Mouse (Mus musculus) liver, embryonic 14.5 days (tissue): ENCODE measurements at regions not wholly inside any gene's neighbourhood (a gene's known extent, or its start where the extent isn't known, plus 50 kb on each side); places are given as distances from the start of the nearest gene placed in this dataset.

ENCODE experiments used
- CTCF ChIP-seq: IDR thresholded peaks from 2 replicates; pipeline ENCODE4 v1.5.1; 2016; ENCODE audit warnings: antibody characterized with exemption, low read depth, control low read depth
- EP300 ChIP-seq: IDR thresholded peaks from 2 replicates; pipeline ENCODE4 v1.6.1; 2016; ENCODE audit warnings: antibody characterized with exemption, low read depth

DNA sequence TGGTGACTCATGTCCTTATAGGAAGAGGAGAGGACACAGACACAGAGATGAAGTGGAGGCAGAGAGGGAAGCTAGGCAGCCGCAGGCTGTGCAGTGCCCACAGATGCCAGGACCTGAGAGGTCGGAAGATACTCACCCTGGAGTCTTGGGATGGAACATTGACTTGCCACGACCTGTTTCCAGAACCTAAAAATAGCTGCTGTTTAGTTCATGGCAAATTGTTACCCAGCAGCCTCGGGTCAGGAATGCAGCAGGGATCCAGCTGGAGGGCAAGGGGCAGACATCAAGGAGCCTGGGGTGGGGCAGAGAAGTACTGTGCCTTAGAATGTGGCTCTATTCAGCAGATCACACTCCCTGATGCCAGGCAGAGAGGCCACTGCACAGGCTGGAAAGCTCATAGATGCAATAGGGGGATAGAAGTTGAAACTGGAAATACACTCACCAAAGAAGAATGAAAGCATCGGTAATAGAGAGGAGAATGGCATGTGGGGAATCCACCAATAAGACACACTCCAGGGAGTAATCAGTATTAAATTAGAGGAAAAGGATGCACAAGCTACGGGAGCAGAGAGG lies 75.1 kb upstream of the Hdac4 start:
- TF ChIP-seq CTCF (no peak), EP300 (no peak)
